Mouse (Mus musculus): ENCODE results near the gene Btbd8. TPM values are rescaled to one million over a fixed set of nuclear protein-coding genes. Genes with fewer than 3 reads are reported as not detected.
A peak's percentile ranks its signal among the peaks of the same experiment; 100 is the strongest.

Gene Btbd8
- polyA plus RNA-seq, 1 experiment from 2014 or later: 5.3 TPM

GRCm38 (mm10) chr5:107410305-107410704 lies 27.5 kb upstream of the Btbd8 start:
- Histone ChIP-seq H3K4me2 (ENCODE audit: low read depth, severe bottlenecking) (no peak overlapping the region), H3K4me3 (ENCODE audit: low read depth, low read length) (no peak overlapping the region), H3K27ac (replicated peaks; ENCODE audit: low read depth, low read length) (no peak overlapping the region), H3K9ac (ENCODE audit: low read length) (no peak overlapping the region), H3K36me3 (ENCODE audit: control insufficient read depth, insufficient read depth, low read length) (no peaks in the 10 kb centered on the region), H3K27me3 (ENCODE audit: control insufficient read depth, insufficient read depth, low read length) (peaks cover under 1% of the 10 kb centered on the region; the same call in 1 of the 2 replicates), H3K9me3 (ENCODE audit: control insufficient read depth, low read length) (no peaks in the 10 kb centered on the region), H3K4me1 (ENCODE audit: control insufficient read depth, insufficient read depth, low read length) (0 out of 2 replicates have a peak, but pooled peaks cover 3% of the 10 kb centered on the region)
- WGBS: 79% methylated on average over 1 of the region's 1 CpGs
- DNase-seq (ENCODE audit: low spot score) (no peak), ATAC-seq (ENCODE audit: insufficient number of reproducible peaks, low FRiP score, low TSS enrichment, low read depth) (no peak)

GRCm38 (mm10) chr5:107411326-107411725 lies 26.5 kb upstream of the Btbd8 start:
- no peak overlapping the region for H3K4me2 ChIP-seq (ENCODE audit: low read depth, severe bottlenecking)
- DNase-seq (ENCODE audit: low spot score) (peak; percentile 24), ATAC-seq (ENCODE audit: insufficient number of reproducible peaks, low FRiP score, low TSS enrichment, low read depth) (no peak)
- H3K4me3 ChIP-seq (ENCODE audit: low read depth, low read length): no peak overlapping the region
- no peak overlapping the region for H3K9ac ChIP-seq (ENCODE audit: low read length)
- WGBS: 17% methylated on average over 4 of the region's 4 CpGs
- 0 out of 2 replicates have a peak, but pooled peaks cover 3% of the 10 kb centered on the region for H3K4me1 ChIP-seq (ENCODE audit: control insufficient read depth, insufficient read depth, low read length)
- no peaks in the 10 kb centered on the region for H3K9me3 ChIP-seq (ENCODE audit: control insufficient read depth, low read length)
- no peaks in the 10 kb centered on the region for H3K36me3 ChIP-seq (ENCODE audit: control insufficient read depth, insufficient read depth, low read length)
- H3K27ac ChIP-seq (replicated peaks; ENCODE audit: low read depth, low read length): no peak overlapping the region
- H3K27me3 ChIP-seq (ENCODE audit: control insufficient read depth, insufficient read depth, low read length): no peaks in the 10 kb centered on the region

GRCm38 (mm10) chr5:107412285-107412684 lies 25.5 kb upstream of the Btbd8 start:
- WGBS: 77% methylated on average over 2 of the region's 2 CpGs
- Histone ChIP-seq H3K4me3 (ENCODE audit: low read depth, low read length) (no peak overlapping the region), H3K4me2 (ENCODE audit: low read depth, severe bottlenecking) (no peak overlapping the region), H3K36me3 (ENCODE audit: control insufficient read depth, insufficient read depth, low read length) (no peaks in the 10 kb centered on the region), H3K9ac (ENCODE audit: low read length) (no peak overlapping the region), H3K4me1 (ENCODE audit: control insufficient read depth, insufficient read depth, low read length) (0 out of 2 replicates have a peak, but pooled peaks cover 3% of the 10 kb centered on the region), H3K27ac (replicated peaks; ENCODE audit: low read depth, low read length) (no peak overlapping the region), H3K27me3 (ENCODE audit: control insufficient read depth, insufficient read depth, low read length) (no peaks in the 10 kb centered on the region), H3K9me3 (ENCODE audit: control insufficient read depth, low read length) (no peaks in the 10 kb centered on the region)
- DNase-seq (ENCODE audit: low spot score): no peak
- no peak for ATAC-seq (ENCODE audit: insufficient number of reproducible peaks, low FRiP score, low TSS enrichment, low read depth)

- H3K27me3 ChIP-seq (ENCODE audit: control insufficient read depth, insufficient read depth, low read length): no peaks in the 10 kb centered on the region
- no peak overlapping the region for H3K27ac ChIP-seq (replicated peaks; ENCODE audit: low read depth, low read length)
- 0 out of 2 replicates have a peak, but pooled peaks cover 3% of the 10 kb centered on the region for H3K4me1 ChIP-seq (ENCODE audit: control insufficient read depth, insufficient read depth, low read length)
- no peaks in the 10 kb centered on the region for H3K9me3 ChIP-seq (ENCODE audit: control insufficient read depth, low read length)
- no peaks in the 10 kb centered on the region for H3K36me3 ChIP-seq (ENCODE audit: control insufficient read depth, insufficient read depth, low read length)
- DNase-seq (ENCODE audit: low spot score) (no peak), ATAC-seq (ENCODE audit: insufficient number of reproducible peaks, low FRiP score, low TSS enrichment, low read depth) (no peak)
- no peak overlapping the region for H3K4me2 ChIP-seq (ENCODE audit: low read depth, severe bottlenecking)
- 80% methylated on average over 2 of the region's 2 CpGs for WGBS
- H3K9ac ChIP-seq (ENCODE audit: low read length): no peak overlapping the region
- no peak overlapping the region for H3K4me3 ChIP-seq (ENCODE audit: low read depth, low read length)
Measured at GRCm38 (mm10) chr5:107415098-107415497, 22.7 kb upstream of the Btbd8 start.

GRCm38 (mm10) chr5:107421676-107422075 lies 16.1 kb upstream of the Btbd8 start:
- WGBS: 82% methylated on average over 1 of the region's 1 CpGs
- Histone ChIP-seq H3K9me3 (ENCODE audit: control insufficient read depth, low read length) (no peaks in the 10 kb centered on the region), H3K27me3 (ENCODE audit: control insufficient read depth, insufficient read depth, low read length) (no peaks in the 10 kb centered on the region), H3K4me1 (ENCODE audit: control insufficient read depth, insufficient read depth, low read length) (no peaks in the 10 kb centered on the region), H3K9ac (ENCODE audit: low read length) (no peak overlapping the region), H3K27ac (replicated peaks; ENCODE audit: low read depth, low read length) (no peak overlapping the region), H3K36me3 (ENCODE audit: control insufficient read depth, insufficient read depth, low read length) (no peaks in the 10 kb centered on the region), H3K4me2 (ENCODE audit: low read depth, severe bottlenecking) (no peak overlapping the region), H3K4me3 (ENCODE audit: low read depth, low read length) (no peak overlapping the region)
- DNase-seq (ENCODE audit: low spot score): no peak
- no peak for ATAC-seq (ENCODE audit: insufficient number of reproducible peaks, low FRiP score, low TSS enrichment, low read depth)

- Histone ChIP-seq H3K9ac (ENCODE audit: low read length) (no peak within 1 kb of the TSS), H3K27ac (replicated peaks; ENCODE audit: low read depth, low read length) (no peak within 1 kb of the TSS), H3K9me3 (ENCODE audit: control insufficient read depth, low read length) (no peaks in the 10 kb centered on the region), H3K36me3 (ENCODE audit: control insufficient read depth, insufficient read depth, low read length) (no peaks in the 10 kb centered on the region), H3K27me3 (ENCODE audit: control insufficient read depth, insufficient read depth, low read length) (no peaks in the 10 kb centered on the region), H3K4me1 (ENCODE audit: control insufficient read depth, insufficient read depth, low read length) (no peaks in the 10 kb centered on the region), H3K4me3 (ENCODE audit: low read depth, low read length) (no peak within 1 kb of the TSS), H3K4me2 (ENCODE audit: low read depth, severe bottlenecking) (no peak within 1 kb of the TSS)
- ATAC-seq (ENCODE audit: insufficient number of reproducible peaks, low FRiP score, low TSS enrichment, low read depth): no peak
- no peak for DNase-seq (ENCODE audit: low spot score)
- WGBS: 72% methylated on average over 3 of the region's 3 CpGs
Measured at GRCm38 (mm10) chr5:107431249-107431648, 6.5 kb upstream of the Btbd8 start, which contains the start of gene Lpcat2b. TSS of gene Lpcat2b (plus strand) at chr5:107431549.

GRCm38 (mm10) chr5:107434001-107434400 lies 3.8 kb upstream of the Btbd8 start:
- H3K4me2 ChIP-seq (ENCODE audit: low read depth, severe bottlenecking): no peak overlapping the region
- H3K27me3 ChIP-seq (ENCODE audit: control insufficient read depth, insufficient read depth, low read length): no peaks in the 10 kb centered on the region
- no peak overlapping the region for H3K4me3 ChIP-seq (ENCODE audit: low read depth, low read length)
- no peaks in the 10 kb centered on the region for H3K36me3 ChIP-seq (ENCODE audit: control insufficient read depth, insufficient read depth, low read length)
- ATAC-seq (ENCODE audit: insufficient number of reproducible peaks, low FRiP score, low TSS enrichment, low read depth) (no peak), DNase-seq (ENCODE audit: low spot score) (no peak)
- WGBS: 84% methylated on average over 5 of the region's 5 CpGs
- no peak overlapping the region for H3K9ac ChIP-seq (ENCODE audit: low read length)
- no peak overlapping the region for H3K27ac ChIP-seq (replicated peaks; ENCODE audit: low read depth, low read length)
- no peaks in the 10 kb centered on the region for H3K9me3 ChIP-seq (ENCODE audit: control insufficient read depth, low read length)
- H3K4me1 ChIP-seq (ENCODE audit: control insufficient read depth, insufficient read depth, low read length): no peaks in the 10 kb centered on the region

GRCm38 (mm10) chr5:107436185-107436584 lies 1.6 kb upstream of the Btbd8 start:
- ATAC-seq (ENCODE audit: insufficient number of reproducible peaks, low FRiP score, low TSS enrichment, low read depth): no peak
- H3K9me3 ChIP-seq (ENCODE audit: control insufficient read depth, low read length): no peaks in the 10 kb centered on the region
- no peaks in the 10 kb centered on the region for H3K27me3 ChIP-seq (ENCODE audit: control insufficient read depth, insufficient read depth, low read length)
- H3K9ac ChIP-seq (ENCODE audit: low read length): no peak overlapping the region
- DNase-seq (ENCODE audit: low spot score): no peak
- no peak overlapping the region for H3K4me3 ChIP-seq (ENCODE audit: low read depth, low read length)
- no peaks in the 10 kb centered on the region for H3K4me1 ChIP-seq (ENCODE audit: control insufficient read depth, insufficient read depth, low read length)
- no peak overlapping the region for H3K27ac ChIP-seq (replicated peaks; ENCODE audit: low read depth, low read length)
- WGBS: 87% methylated on average over 6 of the region's 6 CpGs
- no peaks in the 10 kb centered on the region for H3K36me3 ChIP-seq (ENCODE audit: control insufficient read depth, insufficient read depth, low read length)
- no peak overlapping the region for H3K4me2 ChIP-seq (ENCODE audit: low read depth, severe bottlenecking)

GRCm38 (mm10) chr5:107436587-107437209 lies 1.1 kb upstream of the Btbd8 start:
- Histone ChIP-seq H3K9me3 (ENCODE audit: control insufficient read depth, low read length) (no peaks in the 10 kb centered on the region), H3K27me3 (ENCODE audit: control insufficient read depth, insufficient read depth, low read length) (no peaks in the 10 kb centered on the region), H3K4me3 (ENCODE audit: low read depth, low read length) (no peak overlapping the region), H3K4me2 (ENCODE audit: low read depth, severe bottlenecking) (no peak overlapping the region), H3K36me3 (ENCODE audit: control insufficient read depth, insufficient read depth, low read length) (no peaks in the 10 kb centered on the region), H3K9ac (ENCODE audit: low read length) (no peak overlapping the region), H3K27ac (replicated peaks; ENCODE audit: low read depth, low read length) (no peak overlapping the region), H3K4me1 (ENCODE audit: control insufficient read depth, insufficient read depth, low read length) (no peaks in the 10 kb centered on the region)
- ATAC-seq (ENCODE audit: insufficient number of reproducible peaks, low FRiP score, low TSS enrichment, low read depth) (no peak), DNase-seq (ENCODE audit: low spot score) (no peak)
- WGBS: 66% methylated on average over 6 of the region's 6 CpGs

All from limb, embryonic 11.5 days (tissue).